Mouse (Mus musculus) NIH3T3 (cell line): ENCODE measurements around the gene Cbx2.

Experiments used
- DNase-seq: peaks from one replicate; pipeline ENCODE4 v3.0.0-alpha.2; 2012; ENCODE audit warnings: low read depth

Cbx2 gene

DNA sequence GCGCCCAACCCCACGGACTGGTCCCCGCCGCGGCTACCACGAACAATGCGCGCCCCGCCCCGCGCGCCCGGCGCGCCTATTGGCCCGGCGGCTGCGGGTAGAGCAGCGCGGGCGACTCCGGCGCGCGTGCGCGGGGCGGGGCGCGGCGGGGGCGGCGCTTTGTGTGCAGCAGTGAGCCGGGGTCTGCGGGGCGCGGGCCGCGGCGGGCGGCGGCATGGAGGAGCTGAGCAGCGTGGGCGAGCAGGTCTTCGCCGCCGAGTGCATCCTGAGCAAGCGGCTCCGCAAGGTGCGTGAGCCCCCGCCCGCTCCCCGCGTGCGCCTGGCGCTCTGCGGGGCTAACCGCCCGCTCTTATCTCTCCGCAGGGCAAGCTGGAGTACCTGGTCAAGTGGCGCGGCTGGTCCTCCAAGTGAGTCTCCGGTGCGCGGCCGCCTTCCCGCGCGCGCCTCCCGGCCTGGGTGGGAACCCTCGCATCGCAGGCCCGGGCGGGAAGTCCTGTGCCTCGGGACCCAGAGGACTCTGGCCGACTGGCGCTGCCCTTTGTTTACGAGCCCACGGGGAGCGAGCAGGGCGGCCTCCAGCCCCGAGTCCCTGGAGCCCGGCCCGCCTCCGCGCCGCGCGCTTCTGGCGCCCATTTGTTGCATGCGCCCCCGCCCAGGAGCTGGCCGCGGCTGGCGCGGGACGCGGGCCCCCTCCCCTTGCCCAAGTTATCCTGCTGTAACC lies at the start of gene Cbx2:
Gene Cbx2 (plus strand): TSS at position 68 of the 721 bp plus-strand sequence.
- DNase-seq: peak; percentile 90

GRCm38 (mm10) chr11:118974340-118974739 lies 48.4 kb upstream of the Cbx2 start:
- no peak for DNase-seq

GRCm38 (mm10) chr11:118975427-118975826 lies 47.3 kb upstream of the Cbx2 start:
- peak; percentile 85 for DNase-seq

DNA sequence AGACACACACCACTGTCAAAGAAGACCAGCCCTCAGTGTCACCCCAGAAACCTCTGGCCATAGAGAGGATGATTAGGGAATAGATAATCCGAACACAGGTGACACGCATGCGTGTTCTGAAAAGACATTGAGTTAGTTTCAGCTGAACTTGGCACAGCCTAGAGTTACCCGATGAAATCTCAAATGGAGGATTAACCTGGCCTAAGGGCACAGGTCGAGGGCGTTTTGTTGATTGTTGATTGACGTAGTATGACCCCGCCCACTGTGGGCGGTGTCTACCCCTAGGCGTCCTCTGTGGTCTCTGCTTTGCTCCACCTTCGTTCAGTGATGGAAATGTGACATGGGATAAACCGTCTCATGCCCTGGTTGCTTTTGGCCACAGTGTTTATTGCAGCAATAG lies 46.8 kb upstream of the Cbx2 start:
- peak; percentile 9 for DNase-seq

GRCm38 (mm10) chr11:118980388-118980787 lies 42.4 kb upstream of the Cbx2 start:
- DNase-seq: no peak

DNA sequence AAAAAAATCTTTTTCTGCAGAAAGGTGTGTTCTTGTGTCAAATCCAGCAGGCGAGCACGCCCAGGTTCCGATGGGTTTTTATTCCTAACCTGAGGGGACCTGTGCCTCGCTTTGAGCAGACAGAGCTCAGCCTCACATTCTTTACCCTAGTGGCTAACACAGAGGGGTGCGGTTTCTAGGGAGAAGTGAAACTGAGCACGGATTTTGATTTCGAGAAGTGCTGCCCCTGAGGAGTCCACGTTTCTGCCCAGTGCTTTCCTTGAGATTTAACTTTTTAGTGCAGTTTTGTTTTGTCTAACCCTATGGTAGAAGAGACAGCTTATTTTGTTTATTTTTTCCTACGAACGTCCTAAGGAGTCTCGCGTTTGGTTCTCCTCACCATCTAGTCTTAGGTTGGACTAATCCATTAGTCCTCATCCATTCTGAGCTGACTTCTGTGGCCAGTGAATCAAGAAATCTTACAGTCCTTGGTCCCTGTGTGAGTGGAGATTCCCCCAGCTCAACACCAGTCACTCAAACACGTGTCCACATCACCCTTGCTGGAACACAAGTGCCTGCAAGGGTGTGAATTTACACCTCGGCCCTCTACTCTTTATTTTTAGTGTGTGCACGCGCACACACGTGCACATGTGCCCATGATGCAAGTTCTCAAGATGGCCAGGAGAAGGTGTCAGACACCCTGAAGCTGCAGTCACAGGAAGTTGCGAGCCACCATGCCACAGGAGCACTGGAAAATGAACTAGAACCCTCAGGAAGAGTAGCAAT lies 41.6 kb upstream of the Cbx2 start:
- DNase-seq: no peak

DNA sequence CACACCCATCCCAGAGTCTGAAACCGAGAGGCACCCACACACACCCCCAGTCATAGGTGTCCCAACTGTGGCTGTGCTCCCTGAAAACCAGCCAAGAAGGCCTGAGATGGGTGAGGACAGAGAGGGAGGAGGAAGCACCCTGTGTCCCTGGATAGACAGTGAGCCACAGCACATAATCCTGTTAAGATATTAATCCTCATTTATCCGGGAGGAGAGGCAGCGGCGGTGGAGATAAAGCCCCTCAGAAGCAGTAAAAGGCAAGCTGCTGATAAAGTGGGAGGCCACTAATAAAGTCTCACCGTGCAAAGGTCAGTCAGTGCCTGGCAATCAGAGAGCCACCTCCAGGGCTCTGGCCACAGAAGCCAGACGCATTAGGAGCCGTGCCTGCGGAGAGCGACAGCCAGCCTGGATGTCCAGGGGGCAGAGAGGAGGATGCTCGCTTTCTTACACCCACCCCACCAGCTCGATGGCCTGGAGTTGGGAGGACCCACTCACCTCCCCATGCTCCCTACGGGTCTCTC lies 40.1 kb upstream of the Cbx2 start:
- no peak for DNase-seq

DNA sequence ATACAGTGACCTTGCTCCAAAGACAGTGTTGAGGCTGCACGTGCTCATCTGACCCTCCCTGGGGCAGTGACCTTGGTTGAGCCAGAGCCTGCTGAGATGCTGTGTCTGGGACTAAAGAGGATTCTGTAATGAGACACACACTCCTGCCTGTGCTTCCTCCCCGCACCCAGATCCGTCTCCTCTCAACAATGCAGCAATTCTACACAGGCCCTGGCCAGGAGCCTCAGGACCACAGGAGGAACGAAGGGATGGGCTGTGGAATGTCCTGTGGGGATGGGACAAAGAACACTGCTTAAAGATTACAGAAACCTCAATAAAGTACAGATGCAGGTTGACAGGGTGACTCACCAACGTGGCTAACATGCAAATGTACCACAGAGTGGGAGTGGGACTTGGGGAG lies 37.2 kb upstream of the Cbx2 start:
- no peak for DNase-seq

DNA sequence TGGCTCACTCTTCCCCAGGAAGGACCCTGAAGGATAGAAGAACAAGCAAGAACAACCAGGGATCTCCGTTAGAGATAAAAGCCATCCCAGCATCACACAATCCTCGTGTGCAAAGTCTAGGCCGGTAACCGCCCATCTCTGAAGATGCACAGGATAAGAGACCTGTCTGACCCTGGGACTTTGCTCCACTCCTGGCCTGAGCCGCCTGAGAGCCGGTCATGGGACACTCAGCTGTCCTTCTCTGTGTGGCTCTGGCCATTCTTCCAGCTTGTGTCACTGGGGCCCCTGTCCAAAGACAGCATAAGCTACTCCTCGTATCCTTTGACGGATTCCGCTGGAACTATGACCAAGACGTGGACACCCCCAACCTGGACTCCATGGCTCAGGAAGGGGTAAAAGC lies 34.8 kb upstream of the Cbx2 start, which contains the start of gene Enpp7:
Gene Enpp7 (plus strand): TSS at position 190 of the 400 bp plus-strand sequence.
- DNase-seq: no peak

DNA sequence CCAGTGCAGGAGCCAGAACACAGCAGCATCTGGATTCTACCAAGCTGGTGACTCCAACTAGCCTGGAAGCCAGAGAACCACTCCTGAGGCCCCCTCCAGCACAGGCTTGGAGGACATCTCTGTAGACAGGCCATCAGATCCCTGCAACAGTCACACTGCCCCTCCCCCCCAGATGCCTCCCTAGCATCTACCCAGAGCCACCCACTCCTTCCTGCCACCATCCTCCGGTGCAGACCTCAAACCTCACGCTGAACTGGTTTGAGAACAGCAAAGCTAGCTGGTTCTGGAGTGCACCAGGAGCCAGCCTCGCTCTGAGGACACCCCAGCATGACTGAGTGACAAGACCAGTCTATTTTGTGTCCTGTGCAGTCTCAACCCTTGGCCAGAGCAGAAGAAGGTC lies 30.0 kb upstream of the Cbx2 start:
- DNase-seq: no peak

DNA sequence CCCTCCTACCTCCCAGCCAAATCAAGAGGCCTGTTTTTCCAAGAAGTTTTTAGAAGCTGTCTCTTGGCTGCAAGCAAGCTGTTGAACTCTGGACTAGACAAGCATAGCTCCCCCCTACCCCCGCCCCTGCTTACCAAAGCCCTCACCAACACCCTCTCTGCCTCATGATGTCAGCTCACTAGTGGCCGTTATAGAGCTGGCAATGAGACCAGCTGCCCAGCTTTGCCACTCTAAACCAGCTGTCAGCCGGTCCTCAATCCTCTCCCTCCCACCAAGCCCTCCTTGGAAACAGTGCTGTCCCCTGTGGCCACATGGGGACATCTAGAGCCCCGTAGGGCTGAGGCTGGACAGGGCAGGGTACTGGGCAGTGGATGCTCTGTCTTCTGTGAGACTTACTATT lies 27.3 kb upstream of the Cbx2 start:
- no peak for DNase-seq

GRCm38 (mm10) chr11:118997182-118997581 lies 25.6 kb upstream of the Cbx2 start:
- no peak for DNase-seq

GRCm38 (mm10) chr11:118998540-118999265 lies 24.1 kb upstream of the Cbx2 start:
- DNase-seq: peak; percentile 85

DNA sequence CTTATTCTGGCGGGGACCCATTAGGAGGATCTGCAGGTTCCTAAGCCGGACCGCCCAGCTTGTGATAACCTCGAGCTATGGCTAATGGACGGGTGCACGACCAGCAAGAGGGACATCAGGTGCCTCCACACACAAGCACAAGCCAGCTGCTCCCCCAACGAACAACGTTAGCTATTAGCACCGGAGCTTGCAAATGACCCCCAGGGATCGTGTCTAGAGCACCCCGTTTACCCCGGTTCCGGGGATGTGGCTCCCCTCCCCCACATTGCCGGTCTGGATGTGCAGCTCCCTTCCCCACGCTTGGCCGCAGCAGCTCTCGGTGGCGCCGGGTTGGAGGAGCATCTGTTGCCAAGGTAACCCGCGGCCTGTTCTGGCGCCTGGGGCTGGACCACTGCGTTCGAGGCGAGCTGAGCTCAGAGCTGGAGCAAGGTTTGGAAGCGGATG lies 23.4 kb upstream of the Cbx2 start:
- DNase-seq: no peak

GRCm38 (mm10) chr11:119000877-119001276 lies 21.9 kb upstream of the Cbx2 start:
- DNase-seq: no peak

DNA sequence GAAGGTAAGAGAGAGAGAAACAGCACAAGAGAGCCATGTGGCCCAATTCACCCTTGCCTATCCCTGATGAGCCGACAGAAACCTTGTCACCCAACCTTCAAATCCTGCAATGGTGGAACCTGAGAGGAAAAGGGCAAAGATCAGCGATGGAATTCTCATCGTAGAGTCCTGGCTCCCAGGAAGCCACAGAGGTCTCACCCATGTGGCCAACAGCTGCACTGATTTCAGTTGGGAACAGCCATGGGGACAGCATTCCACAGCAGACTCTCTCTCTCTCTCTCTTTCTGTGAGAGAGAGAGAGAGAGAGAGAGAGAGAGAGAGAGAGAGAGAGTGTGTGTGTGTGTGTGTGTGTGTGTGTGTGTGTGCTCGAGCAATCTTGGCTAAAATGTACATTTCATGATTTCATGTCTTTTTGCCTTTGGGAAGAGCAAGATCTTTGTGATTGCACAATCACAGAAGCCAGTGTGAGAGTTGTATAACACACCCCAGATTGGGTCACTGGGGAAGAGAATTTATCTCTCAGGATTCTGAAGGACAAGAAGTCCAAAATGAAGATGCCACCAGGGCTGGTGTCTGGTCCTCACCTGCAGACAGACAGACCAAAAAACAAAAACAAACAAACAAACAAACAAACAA lies 21.2 kb upstream of the Cbx2 start:
- DNase-seq: peak; percentile 18

DNA sequence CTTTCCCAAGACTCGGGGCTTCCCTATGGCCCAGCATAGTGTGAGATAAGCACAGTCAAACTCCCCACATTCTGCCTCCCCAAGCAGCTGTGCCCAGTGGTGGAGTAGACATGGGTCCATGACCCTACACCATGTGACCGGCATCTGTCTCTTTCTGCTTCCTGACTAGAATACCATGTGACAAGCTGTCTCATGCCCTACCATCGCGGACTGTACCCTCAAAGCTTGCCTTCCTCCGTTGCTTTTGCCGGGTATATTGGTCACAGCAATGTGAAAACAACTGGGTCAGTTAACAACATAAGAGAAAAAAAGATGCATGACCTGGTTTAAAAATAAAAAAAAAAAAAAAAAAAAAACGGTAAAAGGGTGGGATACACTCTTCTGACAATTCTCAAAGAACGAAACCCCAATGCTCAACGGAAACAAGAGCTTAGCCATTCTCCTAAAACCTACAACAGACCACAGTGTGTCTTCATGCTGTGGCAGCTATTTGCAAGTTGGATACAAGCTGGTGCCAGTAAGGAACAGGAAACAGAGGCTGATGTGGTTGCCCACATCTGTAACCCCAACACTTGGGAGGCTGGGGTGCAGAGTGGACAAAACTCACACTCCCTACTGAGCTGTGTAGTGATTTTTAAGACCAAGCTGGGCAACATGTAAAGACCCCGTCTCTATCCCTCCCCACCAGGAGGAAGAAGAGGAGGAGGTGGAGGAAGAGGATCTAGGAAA lies 17.1 kb upstream of the Cbx2 start:
- no peak for DNase-seq

- DNase-seq: no peak
Observed at GRCm38 (mm10) chr11:119006462-119006861, 16.3 kb upstream of the Cbx2 start.

DNA sequence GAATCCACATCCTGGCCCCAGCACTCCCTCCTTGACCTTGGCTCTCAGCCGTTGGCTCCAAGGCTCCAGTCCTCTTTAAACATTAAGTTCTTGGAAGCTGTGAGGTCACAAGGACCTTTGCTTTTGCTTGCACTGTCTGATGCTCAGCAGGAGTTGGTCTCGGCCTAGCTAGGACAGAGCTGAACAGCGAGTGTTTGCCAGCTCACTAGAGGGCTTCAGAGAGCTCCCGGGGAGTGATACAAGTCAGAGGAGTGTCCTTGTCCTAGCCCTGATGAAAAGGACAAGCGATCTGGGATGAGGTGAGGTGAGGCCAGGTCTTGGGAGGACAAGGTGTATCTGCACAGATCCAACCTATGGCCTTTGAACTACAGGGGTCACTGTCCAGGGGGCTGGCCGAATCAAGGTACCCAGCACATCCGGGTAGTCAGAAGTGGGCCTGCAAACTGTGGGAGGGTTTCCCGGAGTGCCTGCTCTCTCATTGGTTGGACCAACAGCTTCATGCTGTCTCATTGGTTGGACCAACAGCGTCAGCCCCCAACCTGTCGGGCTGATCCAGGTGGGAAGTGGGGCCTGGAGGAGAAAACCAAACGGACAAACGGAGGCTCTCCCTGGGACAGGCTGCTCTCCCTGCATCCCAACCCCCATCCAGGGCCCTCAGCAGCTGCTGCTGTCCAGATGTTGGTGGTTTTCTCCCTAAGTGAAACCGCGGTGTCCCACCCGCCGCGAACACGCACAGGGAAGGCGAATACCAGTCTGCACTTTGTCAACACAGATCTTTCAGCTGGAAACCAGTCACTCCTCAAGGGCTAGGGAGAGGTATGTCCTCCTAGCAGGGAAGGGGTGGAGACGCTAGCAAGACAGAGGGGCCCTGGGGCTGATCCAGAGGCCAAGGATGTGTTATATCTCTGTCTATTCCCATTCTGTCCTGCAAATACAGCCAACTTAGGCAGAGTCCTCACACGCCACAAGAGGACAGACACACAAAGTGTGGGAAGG lies 15.0 kb upstream of the Cbx2 start:
- no peak for DNase-seq

- no peak for DNase-seq
Observed at GRCm38 (mm10) chr11:119014455-119014854, 8.3 kb upstream of the Cbx2 start.
